Mouse (Mus musculus): ENCODE data around the gene Ifnk.

DNA sequence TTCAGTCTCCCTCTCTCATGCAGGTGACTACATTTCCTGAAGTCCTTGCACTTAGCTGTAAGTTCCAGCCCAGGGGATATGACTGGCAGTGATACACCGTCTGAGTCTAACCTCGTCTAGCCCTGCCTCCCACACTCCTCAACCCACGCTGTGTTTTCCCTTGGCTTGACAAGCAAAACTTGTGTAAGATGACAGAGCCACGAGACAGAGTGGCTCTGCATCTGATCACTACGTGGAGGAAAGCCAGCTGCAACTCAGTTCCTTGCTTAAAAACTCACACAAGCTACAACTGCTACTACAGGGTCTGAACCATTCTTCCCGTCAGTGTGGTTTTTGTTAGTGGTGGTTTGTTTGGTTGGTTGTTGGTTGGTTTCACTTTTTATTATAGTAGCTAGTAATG lies 11.5 kb upstream of the Ifnk start:
- TF ChIP-seq CTCF (IDR thresholded peaks at IDR 0.05; ENCODE audit: extremely low read depth, insufficient read length, insufficient replicate concordance, low read depth, low read length) (no peak), POLR2A (IDR thresholded peaks at IDR 0.05; ENCODE audit: low read depth, low read length) (no peak)

All from small intestine, adult 2 months (tissue).